Mouse (Mus musculus): Measurements from ENCODE around the gene Tmem92. TPM values are rescaled to one million over a fixed set of nuclear protein-coding genes. Genes with fewer than 3 reads are reported as not detected.

Tmem92 gene
- total RNA-seq, 2 experiments from 2014 or later, result not detected

- peak; percentile 59 to 88 for DNase-seq (ENCODE audit: extremely low spot score in 1 of 2, low spot score in 1 of 2)
These were observed 52.2 kb downstream of the Tmem92 start for GRCm38 (mm10) chr11:94730261-94730660.

- no peak for DNase-seq (ENCODE audit: extremely low spot score in 1 of 2, low spot score in 1 of 2)
These were observed 52.9 kb downstream of the Tmem92 start for GRCm38 (mm10) chr11:94729565-94729964.

- no peak for DNase-seq (ENCODE audit: extremely low spot score in 1 of 2, low spot score in 1 of 2)
These were observed 54.0 kb downstream of the Tmem92 start for GRCm38 (mm10) chr11:94728545-94728944.

- DNase-seq (ENCODE audit: extremely low spot score in 1 of 2, low spot score in 1 of 2), result no peak
These were observed 55.2 kb downstream of the Tmem92 start for GRCm38 (mm10) chr11:94727306-94727705.

Other genes with a start within 250 kb of the Tmem92 start
- 10 to 100 TPM; 10.3 to 10.8 TPM for gene Rsad1, start 233.4 kb downstream of the Tmem92 start, total RNA-seq (2021)
- gene Chad, start 217.7 kb downstream of the Tmem92 start, total RNA-seq (2021), result under 1 TPM; 0.62 to 0.70 TPM
- 10 to 100 TPM; 15.3 to 20.4 TPM for gene Acsf2, start 180.8 kb downstream of the Tmem92 start, total RNA-seq (2021)
- gene Lrrc59, start 152.9 kb downstream of the Tmem92 start, total RNA-seq (2021), result 10 to 100 TPM; 71.6 to 79.1 TPM
- gene Mrpl27, start 128.9 kb downstream of the Tmem92 start, total RNA-seq (2021), result 10 to 100 TPM; 72.9 to 80.1 TPM
- under 1 TPM; 0.28 to 0.44 TPM for gene Eme1, start 128.7 kb downstream of the Tmem92 start, total RNA-seq (2021)
- gene Xylt2, start 105.2 kb downstream of the Tmem92 start, total RNA-seq (2021), result 10 to 100 TPM; 24.2 to 24.8 TPM
- not detected for gene Gm11541, start 78.2 kb downstream of the Tmem92 start, total RNA-seq (2021)
- under 1 TPM in 1 of 2 experiments, not detected in 1; 0.22 TPM for gene Cdc34b, start 40.9 kb downstream of the Tmem92 start, total RNA-seq (2021)
- 10 to 100 TPM; 18.5 to 19.2 TPM for gene Col1a1, start 153.5 kb upstream of the Tmem92 start, total RNA-seq (2021)
- gene Hils1, start 184.9 kb upstream of the Tmem92 start, total RNA-seq (2021), result not detected
- under 1 TPM; 0.44 to 0.45 TPM for gene Sgca, start 193.6 kb upstream of the Tmem92 start, total RNA-seq (2021)
- 100 to 1,000 TPM; 926 to 939 TPM for gene Ppp1r9b, start 208.3 kb upstream of the Tmem92 start, total RNA-seq (2021)
- 10 to 100 TPM; 48.4 to 49.1 TPM for gene Samd14, start 227.2 kb upstream of the Tmem92 start, total RNA-seq (2021)